24 mouse cellular contexts compared by ENCODE assay signal in the genomic region with DNA sequence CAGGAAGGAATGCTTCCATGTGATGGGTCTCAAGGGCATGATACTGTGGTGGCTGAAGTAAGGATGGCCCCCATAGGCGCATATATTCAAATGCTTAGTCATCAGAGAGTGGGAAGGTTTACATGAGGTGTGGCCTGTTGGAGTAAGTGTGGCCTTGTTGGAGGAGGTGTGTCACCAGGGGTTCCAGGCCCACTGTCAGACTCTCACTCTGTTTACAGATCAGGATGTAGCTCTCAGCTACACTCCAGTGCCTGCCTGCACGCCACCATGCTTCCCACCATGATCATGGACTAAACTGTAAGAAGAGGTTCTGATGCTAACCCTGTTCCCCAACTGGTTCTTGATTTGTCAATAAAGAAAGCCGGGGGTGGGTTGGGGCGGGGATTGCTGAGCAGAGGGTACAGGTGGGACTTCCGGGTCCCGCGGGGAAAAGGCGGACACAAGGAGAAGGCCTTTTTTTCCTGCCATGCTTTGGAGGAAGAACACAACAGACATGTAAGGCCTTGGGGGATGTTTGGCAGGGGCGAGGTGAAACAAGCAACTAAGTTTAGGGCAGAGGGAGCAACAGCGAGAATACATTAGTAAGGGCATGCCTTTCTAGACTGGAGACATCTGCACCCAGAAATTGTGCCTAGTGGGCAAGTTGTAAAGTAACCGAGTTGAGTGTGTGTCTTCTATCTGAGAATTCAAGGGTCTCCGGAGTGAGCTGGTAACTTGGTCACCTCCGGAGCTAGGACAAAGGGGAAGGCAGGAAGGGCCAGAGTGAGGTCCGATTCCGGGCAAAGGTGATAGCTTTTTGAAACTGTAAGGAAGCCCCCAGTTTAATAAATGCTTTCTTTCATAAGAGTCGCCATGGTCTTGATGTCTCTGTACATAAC.
DNase-seq lines count a peak whose midpoint lies in the region; ATAC-seq and TF ChIP-seq lines count a peak whose summit lies in the region.
"Had no signal": no experiment of that assay in that cellular context is flagged by ENCODE, and none has a peak within 500 bp of the region (broad histone marks: within the 10 kb centered on the region; RNA-seq: fewer than 3 reads in every experiment).

No protein-coding gene starts in this region.

- TF ChIP-seq CTCF in spleen, adult 2 months (IDR thresholded peaks at IDR 0.05; ENCODE audit: extremely low read depth, insufficient read depth, insufficient read length, insufficient replicate concordance), result no peak

- H3K4me1 ChIP-seq in intestine, embryonic 14.5 days (replicated peaks; ENCODE audit: control insufficient read depth, insufficient read depth, low read length), result no peaks in the 10 kb centered on the region
- no peaks in the 10 kb centered on the region for H3K4me1 ChIP-seq in intestine, embryonic 16.5 days (ENCODE audit: control insufficient read depth, insufficient read depth, low read length)
- peaks cover 15% of the 10 kb centered on the region; the same call in 1 of the 2 replicates for H3K4me1 ChIP-seq in spleen, adult 2 months (ENCODE audit: control insufficient read depth, insufficient read depth, insufficient read length)
- H3K4me1 ChIP-seq: forebrain, embryonic 10.5 days; forebrain, embryonic 13.5 days; heart, embryonic 13.5 days had no signal

- intact Hi-C loops in left cerebral cortex, postnatal 36 days (cut with DNase I), result no loop called here

- no peaks in the 10 kb centered on the region for H3K9me3 ChIP-seq in intestine, embryonic 14.5 days (ENCODE audit: control insufficient read depth, low read length)
- no peaks in the 10 kb centered on the region for H3K9me3 ChIP-seq in intestine, embryonic 16.5 days (ENCODE audit: control insufficient read depth, low read length)
- H3K9me3 ChIP-seq: forebrain, embryonic 10.5 days; forebrain, embryonic 13.5 days; heart, embryonic 13.5 days had no signal

- H3K9ac ChIP-seq in intestine, embryonic 14.5 days (ENCODE audit: low read length), result no peak overlapping the region
- H3K9ac ChIP-seq in intestine, embryonic 16.5 days (ENCODE audit: low read depth, low read length), result no peak overlapping the region
- H3K9ac ChIP-seq: forebrain, embryonic 13.5 days; heart, embryonic 13.5 days; hindbrain, embryonic 14.5 days had no signal

- no peak for ATAC-seq in intestine, embryonic 14.5 days (replicated peaks; ENCODE audit: low FRiP score, low TSS enrichment, low read depth)
- ATAC-seq in intestine, embryonic 16.5 days, result no peak
- ATAC-seq: activated CD4-positive, CD25-positive, alpha-beta regulatory T cell, adult 4 months; forebrain, embryonic 13.5 days; forebrain, embryonic 16.5 days; hindbrain, postnatal 0 days; inflammation-experienced regulatory T-cells, adult 6 months had no signal

- H3K27ac ChIP-seq in intestine, embryonic 14.5 days (ENCODE audit: low read depth), result no peak overlapping the region
- no peak overlapping the region for H3K27ac ChIP-seq in intestine, embryonic 16.5 days (ENCODE audit: low read length)
- 0 out of 2 replicates have a peak overlapping the region, but pooled peaks have one; percentile 23 for H3K27ac ChIP-seq in spleen, adult 2 months (ENCODE audit: insufficient read depth, low read length)
- H3K27ac ChIP-seq: forebrain, embryonic 10.5 days; forebrain, embryonic 13.5 days; heart, embryonic 13.5 days; hindbrain, embryonic 14.5 days; hindbrain, postnatal 0 days had no signal

- no peak for TF ChIP-seq POLR2A in spleen, adult 2 months (IDR thresholded peaks at IDR 0.05; ENCODE audit: low read depth, low read length)

- H3K36me3 ChIP-seq in intestine, embryonic 14.5 days (ENCODE audit: control insufficient read depth, insufficient read depth, low read length), result no peaks in the 10 kb centered on the region
- no peaks in the 10 kb centered on the region for H3K36me3 ChIP-seq in intestine, embryonic 16.5 days (ENCODE audit: control insufficient read depth, insufficient read depth, low read length)
- H3K36me3 ChIP-seq in spleen, adult 2 months (ENCODE audit: control insufficient read depth, insufficient read depth, low read length), result no peaks in the 10 kb centered on the region
- H3K36me3 ChIP-seq: forebrain, embryonic 10.5 days; heart, embryonic 13.5 days had no signal

- H3K4me3 ChIP-seq in intestine, embryonic 14.5 days (ENCODE audit: low read depth, low read length), result no peak overlapping the region
- no peak overlapping the region for H3K4me3 ChIP-seq in intestine, embryonic 16.5 days (ENCODE audit: low read length)
- H3K4me3 ChIP-seq in spleen, adult 2 months (ENCODE audit: extremely low read depth, insufficient read depth, insufficient read length), result no peak overlapping the region
- H3K4me3 ChIP-seq: forebrain, embryonic 10.5 days; forebrain, embryonic 13.5 days; heart, embryonic 13.5 days had no signal

- no peak overlapping the region for H3K4me2 ChIP-seq in intestine, embryonic 14.5 days (ENCODE audit: low read length)
- H3K4me2 ChIP-seq in intestine, embryonic 16.5 days (ENCODE audit: low read depth, low read length), result no peak overlapping the region
- H3K4me2 ChIP-seq: forebrain, embryonic 13.5 days; heart, embryonic 13.5 days; hindbrain, embryonic 14.5 days had no signal

- peak; percentile 33 for DNase-seq in intestine, embryonic 14.5 days (ENCODE audit: low spot score)
- DNase-seq in spleen, adult 2 months (ENCODE audit: low read depth in 1 of 2, low spot score in 2 of 2), result peak in 1 of 2 experiments; percentile 9
- DNase-seq in spleen, adult 18-20 months, result no peak
- peak; percentile 18 for DNase-seq in R1 (ENCODE audit: low read depth, low spot score)
- no peak for DNase-seq in urinary bladder, postnatal 10 days (ENCODE audit: low spot score)
- no peak for DNase-seq in left cerebral cortex, postnatal 36 days (ENCODE audit: low spot score in 2 of 2)
- DNase-seq: adrenal gland, adult 8-10 months; adrenal gland, postnatal 25 days; cerebellum, adult 18-20 months; cerebellum, adult 9-10 months; cerebellum, postnatal 14 days; gastrocnemius, postnatal 10 days; heart, adult 18-20 months; heart, postnatal 14 days; heart, postnatal 4 days had no signal

- 92% methylated on average over 16 of the region's 16 CpGs for WGBS in intestine, embryonic 14.5 days
- 94% methylated on average over 16 of the region's 16 CpGs for WGBS in intestine, embryonic 16.5 days
- WGBS in spleen, adult 2 months, result 92% methylated on average over 16 of the region's 16 CpGs

- H3K27me3 ChIP-seq in intestine, embryonic 14.5 days (replicated peaks; ENCODE audit: control insufficient read depth, insufficient read depth, low read length), result no peaks in the 10 kb centered on the region
- H3K27me3 ChIP-seq in intestine, embryonic 16.5 days (replicated peaks; ENCODE audit: control insufficient read depth, insufficient read depth, low read length), result no peaks in the 10 kb centered on the region
- no peaks in the 10 kb centered on the region for H3K27me3 ChIP-seq in spleen, adult 2 months (ENCODE audit: control insufficient read depth, insufficient read depth, low read length)
- H3K27me3 ChIP-seq: forebrain, embryonic 13.5 days; heart, embryonic 13.5 days had no signal

Comparison
In these comparisons a context has a peak if more than half of its experiments do, and no peak if none do; other contexts are left out.
1. DNase-seq: peak in intestine, embryonic 14.5 days (single experiment) and R1 (single experiment); none in spleen, adult 18-20 months (0 of 2), urinary bladder, postnatal 10 days (single experiment) and left cerebral cortex, postnatal 36 days (0 of 2).